Mouse (Mus musculus) liver, adult 2 months (tissue): ENCODE data around the gene Ttc39a. TPM values are rescaled to one million over a fixed set of nuclear protein-coding genes. Genes with fewer than 3 reads are reported as not detected.

Experiments
- DNase-seq: peaks from one replicate; pipeline ENCODE4 v3.0.0-alpha.2; 2011; ENCODE audit warnings: low read depth, low spot score; ENCODE audit errors: extremely low read depth
- H3K27ac ChIP-seq: fragments of 200-500 bp; replicated peaks from 2 replicates; pipeline ENCODE4 v1.5.1; 2012; ENCODE audit warnings: low read depth, mild to moderate bottlenecking, control low read depth, inconsistent platforms, low read length; ENCODE audit not compliant: insufficient read depth
- H3K27me3 ChIP-seq: fragments of 200-500 bp; 2 replicates; pipeline ENCODE4 v1.6.1; 2012; ENCODE audit warnings: mild to moderate bottlenecking, moderate library complexity, low read length, inconsistent platforms; ENCODE audit not compliant: control insufficient read depth, insufficient read depth
- H3K36me3 ChIP-seq: fragments of 200-500 bp; 2 replicates; pipeline ENCODE4 v1.6.1; 2012; ENCODE audit warnings: low read length, inconsistent platforms; ENCODE audit not compliant: control insufficient read depth, insufficient read depth
- H3K4me1 ChIP-seq: fragments of 200-500 bp; 2 replicates; pipeline ENCODE4 v1.6.1; 2011; ENCODE audit warnings: low read length; ENCODE audit not compliant: control insufficient read depth, insufficient read depth
- H3K4me3 ChIP-seq: fragments of 200-500 bp; 2 replicates; pipeline ENCODE4 v1.5.1; 2011; ENCODE audit warnings: low read depth, mild to moderate bottlenecking, control low read depth, low read length, moderate library complexity; ENCODE audit not compliant: insufficient read depth
- H3K79me2 ChIP-seq: fragments of 200-500 bp; 2 replicates; pipeline ENCODE4 v1.6.1; 2012; ENCODE audit warnings: inconsistent platforms, mild to moderate bottlenecking, low read length, moderate library complexity; ENCODE audit not compliant: control insufficient read depth, insufficient read depth
- H3K9ac ChIP-seq: fragments of 200-500 bp; 2 replicates; pipeline ENCODE4 v1.6.1; 2012; ENCODE audit warnings: low read depth, mild to moderate bottlenecking, control low read depth, inconsistent platforms, low read length
- CTCF ChIP-seq: fragments of 200-500 bp; IDR thresholded peaks from 2 replicates; pipeline ENCODE4 v1.5.1; 2011; ENCODE audit warnings: low read depth, low read length, control low read depth
- POLR2A ChIP-seq: fragments of 200-500 bp; IDR thresholded peaks from 2 replicates; pipeline ENCODE4 v1.6.1; 2011; ENCODE audit warnings: low read length, control low read depth; ENCODE audit not compliant: insufficient read depth; ENCODE audit errors: extremely low read depth
- WGBS: fragments of 180-500 bp; shearing (Covaris S2); methylation state at CpG from one replicate; pipeline ENCODE4 v1.1.7; 2018; 5-methylcytosine and 5-hydroxymethylcytosine counted together
- polyA plus RNA-seq: library from polyadenylated mRNA; depleted of rRNA; stranded (reverse); fragments of >200 nt; gene quantifications from 2 replicates; pipeline ENCODE4 v1.2.3, GENCODE M21; 2012; rRNA removed
- total RNA-seq: library from RNA; depleted of rRNA; stranded (reverse); fragments of >200 nt; gene quantifications from 2 replicates; pipeline ENCODE4 v1.2.3, GENCODE M21; 2014; rRNA removed

Ttc39a gene
- total RNA-seq (1.4 and 1.7 TPM in 2 replicates), polyA plus RNA-seq (1.1 and 2.5 TPM in 2 replicates)

- DNase-seq = peak; percentile 37
- Histone ChIP-seq H3K27me3 (no peaks in the 10 kb centered on the region), H3K27ac (no peak within 1 kb of the TSS)
Measured at GRCm38 (mm10) chr4:109406486-109407175, at the start of gene Ttc39a. Gene Ttc39a (plus strand): TSS chr4:109406623.

GRCm38 (mm10) chr4:109378107-109378506, 28.3 kb upstream of the Ttc39a start:
- 95% methylated on average over 1 of the region's 1 CpGs for WGBS
- peaks cover 38% of the 10 kb centered on the region for H3K36me3 ChIP-seq
- no peak overlapping the region for H3K9ac ChIP-seq

More at GRCm38 (mm10) chr4:109406486-109407175, at the start of gene Ttc39a:
- Histone ChIP-seq H3K79me2 (no peaks in the 10 kb centered on the region), H3K4me1 (peaks cover 3% of the 10 kb centered on the region), H3K4me3 (peak within 1 kb of the TSS; percentile 68), H3K36me3 (no peaks in the 10 kb centered on the region), H3K9ac (peak within 1 kb of the TSS; percentile 37)
- WGBS = 1% methylated on average over 47 of the region's 56 CpGs
- no peak for TF ChIP-seq POLR2A
- no peak for TF ChIP-seq CTCF

GRCm38 (mm10) chr4:109382457-109382856, 24.0 kb upstream of the Ttc39a start:
- Histone ChIP-seq H3K9ac (no peak overlapping the region), H3K27me3 (no peaks in the 10 kb centered on the region), H3K4me3 (no peak overlapping the region), H3K79me2 (no peaks in the 10 kb centered on the region), H3K4me1 (no peaks in the 10 kb centered on the region), H3K27ac (no peak overlapping the region), H3K36me3 (peaks cover 35% of the 10 kb centered on the region)
- WGBS = 88% methylated on average over 2 of the region's 2 CpGs
- no peak for DNase-seq
- no peak for TF ChIP-seq CTCF
- no peak for TF ChIP-seq POLR2A

More at GRCm38 (mm10) chr4:109378107-109378506, 28.3 kb upstream of the Ttc39a start:
- DNase-seq = no peak
- TF ChIP-seq CTCF = no peak
- no peak for TF ChIP-seq POLR2A
- no peak overlapping the region for H3K4me3 ChIP-seq
- no peaks in the 10 kb centered on the region for H3K27me3 ChIP-seq
- H3K27ac ChIP-seq = no peak overlapping the region
- H3K79me2 ChIP-seq = no peaks in the 10 kb centered on the region
- no peaks in the 10 kb centered on the region for H3K4me1 ChIP-seq

- Histone ChIP-seq H3K27ac (no peak overlapping the region), H3K36me3 (peaks cover 32% of the 10 kb centered on the region), H3K27me3 (no peaks in the 10 kb centered on the region), H3K79me2 (no peaks in the 10 kb centered on the region), H3K4me3 (no peak overlapping the region), H3K4me1 (no peaks in the 10 kb centered on the region), H3K9ac (no peak overlapping the region)
- 96% methylated on average over 4 of the region's 4 CpGs for WGBS
- TF ChIP-seq CTCF = no peak
- TF ChIP-seq POLR2A = no peak
- no peak for DNase-seq
Measured at GRCm38 (mm10) chr4:109385599-109385998, 20.8 kb upstream of the Ttc39a start.

GRCm38 (mm10) chr4:109393229-109393779, 13.1 kb upstream of the Ttc39a start:
- no peak overlapping the region for H3K27ac ChIP-seq
- TF ChIP-seq CTCF (no peak), POLR2A (no peak)
- 72% methylated on average over 6 of the region's 6 CpGs for WGBS
- H3K4me1 ChIP-seq = no peaks in the 10 kb centered on the region
- no peaks in the 10 kb centered on the region for H3K27me3 ChIP-seq
- no peak overlapping the region for H3K4me3 ChIP-seq
- H3K79me2 ChIP-seq = no peaks in the 10 kb centered on the region
- peaks cover 8% of the 10 kb centered on the region for H3K36me3 ChIP-seq
- DNase-seq = no peak
- H3K9ac ChIP-seq = no peak overlapping the region

GRCm38 (mm10) chr4:109393902-109394301, 12.5 kb upstream of the Ttc39a start:
- no peak for DNase-seq
- H3K79me2 ChIP-seq = no peaks in the 10 kb centered on the region
- H3K4me1 ChIP-seq = no peaks in the 10 kb centered on the region
- H3K36me3 ChIP-seq = peaks cover 6% of the 10 kb centered on the region; the same call in 1 of the 2 replicates
- no peak overlapping the region for H3K9ac ChIP-seq
- TF ChIP-seq POLR2A (no peak), CTCF (no peak)
- H3K27ac ChIP-seq = no peak overlapping the region
- WGBS = 12% methylated on average over 13 of the region's 13 CpGs
- no peaks in the 10 kb centered on the region for H3K27me3 ChIP-seq
- H3K4me3 ChIP-seq = no peak overlapping the region
